Mouse (Mus musculus) adrenal gland, adult 8-10 months (tissue): ENCODE data around the gene Fam204a. TPM values are rescaled to one million over a fixed set of nuclear protein-coding genes. Genes with fewer than 3 reads are reported as not detected.
A peak's percentile ranks its signal among the peaks of the same experiment; 100 is the strongest.

ENCODE experiments used
- DNase-seq: peaks from one replicate; pipeline ENCODE4 v3.0.0; 2022
- total RNA-seq, 4 experiments: library from RNA; stranded (reverse); gene quantifications; 2 replicates each; pipeline ENCODE4 v1.2.4; 2022

The Fam204a gene
- total RNA-seq, 4 experiments from 2014 or later: 19.7 to 42.3 (median 35.9) TPM

DNA sequence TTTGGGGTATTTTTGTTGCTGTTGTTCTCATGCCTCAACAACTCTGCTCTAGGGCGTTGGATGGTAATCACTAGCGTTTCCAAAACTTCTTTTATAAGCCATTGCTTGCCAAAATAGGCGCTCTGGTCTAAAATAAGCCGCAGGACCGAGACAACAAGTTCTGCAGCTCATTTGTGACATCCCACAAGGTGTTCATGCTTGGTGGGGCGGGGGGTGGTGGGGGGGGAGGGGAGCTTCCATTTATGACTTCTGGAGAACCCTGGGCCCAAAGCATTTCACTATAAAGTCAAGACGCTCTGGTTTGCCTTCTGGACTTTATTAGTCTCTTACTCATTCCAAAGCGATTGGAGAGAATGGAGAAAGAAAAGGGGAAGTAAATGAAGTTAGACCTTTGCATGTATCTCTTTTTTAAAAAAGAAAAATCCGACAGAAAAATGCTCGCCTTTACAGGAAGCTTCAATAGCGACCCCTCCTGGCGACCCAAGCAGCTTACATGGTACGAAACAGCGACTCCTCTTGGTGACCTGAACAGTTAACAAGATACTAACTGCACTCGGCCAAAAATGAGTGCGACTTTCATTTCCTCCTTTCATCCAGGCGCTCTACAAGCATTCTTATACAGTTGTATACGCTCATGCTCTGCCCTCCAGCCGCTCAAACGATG is 65.8 kb downstream of the Fam204a start:
- DNase-seq: peak; percentile 4

DNA sequence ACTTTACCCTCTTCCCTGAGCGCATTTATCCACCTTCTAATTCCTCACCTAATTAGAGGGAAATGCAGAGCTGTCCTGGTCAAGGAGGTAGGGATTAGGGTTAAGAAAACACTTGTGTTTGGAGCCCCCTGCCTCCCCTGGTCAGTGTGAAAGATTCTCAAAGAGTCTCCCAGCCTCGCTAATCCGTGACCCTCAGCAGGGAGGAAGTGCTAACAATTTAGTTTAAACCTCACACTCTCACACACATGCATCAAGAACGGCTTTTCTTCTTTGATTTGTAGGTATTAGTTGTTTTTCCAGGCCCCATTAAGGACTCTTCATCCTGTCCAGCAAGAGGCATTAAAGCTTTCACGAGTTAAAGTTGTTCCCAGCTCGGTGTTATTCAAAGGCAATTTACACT is 66.7 kb downstream of the Fam204a start:
- DNase-seq: no peak

- DNase-seq: no peak
Measured at GRCm38 (mm10) chr19:60155266-60155665, 71.2 kb downstream of the Fam204a start.

DNA sequence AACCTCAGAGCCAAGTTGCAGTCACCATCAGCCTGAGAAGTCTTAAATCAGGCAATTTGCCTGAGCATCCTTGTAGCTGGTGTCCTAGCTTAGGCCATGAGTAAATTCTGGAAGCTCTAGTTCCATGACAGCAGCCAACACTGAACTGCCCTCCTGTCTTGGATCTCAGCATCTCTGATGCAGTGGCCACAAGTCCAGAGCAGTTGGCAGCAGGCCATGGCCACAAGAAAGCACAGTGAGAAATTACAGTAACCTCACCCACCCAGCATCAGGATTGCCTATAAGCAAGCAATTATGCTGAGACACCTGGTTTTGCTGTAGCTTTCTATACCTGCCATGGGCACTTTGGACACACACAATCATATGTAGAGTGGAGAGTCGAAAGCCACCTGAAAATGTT is 73.4 kb downstream of the Fam204a start:
- DNase-seq: no peak

DNA sequence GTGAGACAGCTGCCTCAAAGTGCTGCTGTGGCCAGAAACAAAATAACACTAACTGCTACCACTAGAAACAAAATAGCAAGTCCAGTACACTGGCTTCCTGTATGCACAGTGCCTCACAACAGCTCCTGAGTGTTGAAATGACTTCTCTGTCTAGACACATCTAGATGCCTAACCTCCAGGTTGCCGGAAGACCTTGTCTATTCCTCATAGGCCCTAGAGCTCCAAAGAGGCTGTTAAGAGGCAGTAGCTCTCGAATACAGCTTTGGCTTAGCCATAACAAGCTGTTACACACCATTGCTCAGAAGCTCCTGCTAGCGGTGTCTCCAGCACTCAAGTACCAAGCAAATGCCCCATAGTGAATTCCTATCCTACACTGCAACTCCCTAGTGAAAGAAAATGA is 76.4 kb downstream of the Fam204a start:
- no peak for DNase-seq

GRCm38 (mm10) chr19:60149078-60149960 is 77.2 kb downstream of the Fam204a start:
- DNase-seq: no peak

Other genes starting within 250 kb of the Fam204a start
- gene Prlhr, start 241.6 kb upstream of the Fam204a start, total RNA-seq: 1 to 10 TPM in 2 of 4 experiments, under 1 TPM in 2; 0.28 to 1.9 (median 1.1) TPM